Mouse (Mus musculus) CD4-positive, CD25-positive, alpha-beta regulatory T cell, adult 2 months (primary cell): Measurements from ENCODE around the gene Gm28230.
A peak's percentile ranks its signal among the peaks of the same experiment; 100 is the strongest.

ENCODE experiments used
- DNase-seq: peaks from one replicate; pipeline ENCODE4 v3.0.0-alpha.2; 2012; ENCODE audit warnings: low read depth, low spot score

Gm28230 gene

DNA sequence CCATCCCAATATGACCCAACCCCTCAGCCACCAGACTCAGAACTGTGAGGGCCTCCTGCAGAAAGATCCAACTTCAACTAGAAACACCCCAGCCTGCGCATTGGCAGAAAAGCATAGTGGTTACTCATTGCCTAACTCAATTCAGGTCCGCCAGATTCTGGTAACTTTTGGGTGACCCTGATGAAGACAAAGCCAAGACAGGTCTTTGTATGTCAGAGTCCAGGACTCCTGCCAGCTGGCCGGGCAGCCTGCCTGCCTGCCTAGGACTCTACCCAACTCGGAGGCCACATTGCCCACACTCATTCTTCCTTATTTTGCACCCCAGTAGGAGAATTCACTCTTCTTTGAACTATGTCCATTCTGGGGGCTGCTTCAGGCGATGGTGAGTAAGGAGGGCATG lies at the start of gene Gm28230:
Gene Gm28230, plus strand, starts transcription at position 178 of the 400 bp plus-strand sequence.
- DNase-seq: no peak

DNA sequence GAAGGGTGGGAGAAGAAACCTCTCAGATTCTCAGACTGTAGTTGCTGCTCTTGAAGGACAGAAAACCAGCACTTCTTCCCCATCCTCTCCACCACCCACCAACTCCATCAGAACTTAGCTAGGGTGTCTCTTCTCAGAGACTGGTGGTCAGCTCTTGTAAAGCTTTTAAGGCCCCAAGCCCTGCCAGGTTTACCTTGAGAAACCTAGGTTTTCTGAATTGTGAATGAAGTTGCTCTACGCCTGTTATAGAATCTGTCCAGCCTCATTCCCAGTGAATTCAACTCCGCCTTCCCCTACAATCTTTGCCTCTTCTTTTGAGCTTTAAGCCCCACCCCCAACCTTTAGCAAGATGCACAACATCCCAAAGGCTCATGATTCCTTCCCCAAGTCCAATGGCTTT lies 49.4 kb upstream of the Gm28230 start:
- DNase-seq: no peak

DNA sequence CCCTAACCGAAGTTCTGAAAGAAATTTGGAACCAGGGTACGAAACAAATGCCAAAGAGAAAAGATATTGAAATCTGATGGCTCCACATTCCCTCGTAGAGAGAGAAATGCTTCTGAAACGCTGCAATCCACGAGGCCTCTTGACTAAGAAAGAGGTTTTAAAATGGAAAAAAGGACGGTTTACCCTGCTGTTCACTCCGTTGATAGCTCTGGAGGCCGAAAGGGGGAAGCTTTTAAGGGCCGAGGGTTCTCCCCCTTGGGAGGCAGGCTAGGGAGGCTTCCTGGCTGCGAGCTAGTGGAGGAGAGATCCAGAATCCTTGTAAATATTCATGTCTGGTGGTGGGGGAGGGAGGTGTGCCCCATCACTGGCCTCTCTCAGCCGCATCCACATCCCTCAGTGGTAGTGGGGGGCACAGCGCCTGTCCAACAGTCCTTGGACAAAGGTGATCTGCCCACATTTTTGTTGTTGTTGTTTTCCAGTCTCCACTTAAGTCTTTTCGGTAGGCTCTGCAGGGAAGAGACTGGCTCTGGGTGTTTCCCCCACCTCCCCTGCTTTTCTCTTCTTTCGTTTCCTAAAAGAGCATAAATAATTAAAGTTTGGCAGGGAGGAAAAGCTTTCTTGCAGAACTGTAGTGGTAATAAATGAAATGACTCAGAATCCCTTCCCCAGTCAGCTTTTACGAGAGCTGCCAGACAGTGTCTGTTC lies 47.5 kb upstream of the Gm28230 start, which contains the start of gene Hoxd11:
Gene Hoxd11, plus strand, starts transcription at position 667 of the 705 bp plus-strand sequence.
- no peak for DNase-seq

GRCm38 (mm10) chr2:74679596-74679971 lies 46.9 kb upstream of the Gm28230 start:
- DNase-seq: no peak

DNA sequence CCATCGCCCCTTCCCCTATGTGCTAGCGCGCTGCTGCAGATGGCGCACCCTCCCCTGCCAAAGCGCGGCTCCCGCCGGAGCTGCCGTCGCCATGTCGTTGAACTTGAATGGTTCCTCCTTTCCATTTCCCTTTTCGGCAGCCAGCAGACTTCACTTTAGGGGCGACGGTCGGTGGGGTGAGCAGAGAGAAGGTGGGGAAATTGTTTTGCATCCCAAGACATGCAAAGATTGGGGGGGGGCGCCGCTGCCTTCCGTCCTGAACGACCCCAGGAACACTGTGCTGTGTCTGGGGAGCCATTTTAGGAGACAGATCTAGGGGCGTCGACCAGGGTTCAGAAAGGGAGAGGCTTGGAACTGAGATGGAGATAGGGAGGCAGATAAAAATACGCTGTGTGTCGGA lies 46.5 kb upstream of the Gm28230 start:
- DNase-seq: no peak

- no peak for DNase-seq
Observed at GRCm38 (mm10) chr2:74680561-74681398, 45.7 kb upstream of the Gm28230 start.

- no peak for DNase-seq
Observed at GRCm38 (mm10) chr2:74681594-74682531, 44.7 kb upstream of the Gm28230 start.

GRCm38 (mm10) chr2:74682796-74683195 lies 43.7 kb upstream of the Gm28230 start:
- DNase-seq: no peak

DNA sequence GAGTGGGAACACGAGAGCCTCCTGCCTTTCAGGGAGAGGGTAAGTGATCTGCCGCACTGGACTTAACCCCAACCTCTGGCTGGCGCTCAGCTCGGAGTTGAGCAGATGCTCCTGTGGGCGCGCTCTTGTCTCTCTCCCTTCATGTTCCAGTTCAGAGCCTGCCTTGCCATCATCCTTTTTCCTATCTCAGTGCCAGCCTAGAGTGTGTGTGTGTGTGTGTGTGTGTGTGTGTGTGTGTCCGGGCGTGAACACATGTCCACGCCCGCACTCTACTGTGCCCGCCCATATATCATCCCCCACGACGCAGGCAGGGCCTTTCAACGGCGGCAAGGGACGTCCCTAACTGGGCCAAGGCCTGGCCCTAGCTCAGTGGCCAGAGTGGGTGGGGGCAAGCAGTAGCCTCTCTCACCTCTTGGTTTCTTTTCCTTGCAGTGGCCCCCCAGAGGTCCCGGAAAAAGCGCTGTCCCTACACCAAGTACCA lies 43.0 kb upstream of the Gm28230 start:
- DNase-seq: no peak

- no peak for DNase-seq
Observed at GRCm38 (mm10) chr2:74684106-74684505, 42.4 kb upstream of the Gm28230 start.

DNA sequence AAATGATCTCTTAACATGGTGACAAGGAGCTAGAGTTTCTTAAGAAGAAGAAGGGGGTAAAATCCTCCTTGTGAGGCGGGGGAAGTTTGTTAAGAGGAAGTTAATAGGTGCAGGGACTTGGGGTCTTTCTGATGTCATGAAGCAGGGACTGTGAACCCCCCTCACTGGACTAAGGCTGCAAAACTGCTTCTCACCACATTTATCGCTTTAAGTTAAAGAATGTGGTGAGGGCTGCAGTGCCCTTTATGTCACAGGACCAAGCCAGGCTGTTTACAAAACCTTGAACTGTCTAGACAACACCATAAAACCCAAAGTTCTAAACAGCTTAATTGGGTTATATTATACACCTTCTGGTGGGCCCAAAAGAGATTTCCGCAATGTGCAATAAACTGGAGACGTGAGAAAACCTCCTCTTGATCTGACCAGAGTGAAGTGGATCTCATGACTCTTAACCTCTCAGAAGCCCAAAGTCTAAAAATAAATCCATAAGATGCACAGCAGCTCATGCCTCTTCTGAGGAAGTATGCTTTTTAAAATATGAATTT lies 41.4 kb upstream of the Gm28230 start:
- DNase-seq: no peak

GRCm38 (mm10) chr2:74686301-74686987 lies 40.1 kb upstream of the Gm28230 start:
- peak; percentile 65 for DNase-seq

GRCm38 (mm10) chr2:74686988-74687697 lies 39.4 kb upstream of the Gm28230 start:
- no peak for DNase-seq

- no peak for DNase-seq
Observed at GRCm38 (mm10) chr2:74687698-74688555, 38.6 kb upstream of the Gm28230 start.

GRCm38 (mm10) chr2:74688795-74689573 lies 37.5 kb upstream of the Gm28230 start:
- no peak for DNase-seq

GRCm38 (mm10) chr2:74689574-74690337 lies 36.8 kb upstream of the Gm28230 start:
- no peak for DNase-seq

DNA sequence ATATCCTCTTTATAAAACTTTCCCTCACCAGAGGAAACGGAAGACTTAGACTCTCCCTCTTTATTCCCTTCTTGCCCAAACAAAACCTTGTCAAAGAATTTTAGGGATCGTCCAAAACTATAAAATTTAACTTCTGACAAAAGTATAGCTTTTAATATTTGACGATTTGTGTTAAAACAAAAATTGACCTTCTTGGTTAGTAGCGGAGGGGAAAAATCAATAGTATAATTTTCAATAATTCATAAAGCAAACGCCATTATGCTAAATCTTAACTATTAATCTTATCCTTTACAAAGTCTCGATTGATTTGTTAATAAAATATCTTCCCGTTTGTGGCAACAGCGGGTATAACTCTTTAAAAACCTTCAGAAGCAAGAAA lies 36.2 kb upstream of the Gm28230 start:
- no peak for DNase-seq
